Comparison of ENCODE assay signal across 8 mouse cellular contexts in genomic region chr6:39256304-39257103, GRCm38 (mm10). TPM values are rescaled to one million over a fixed set of nuclear protein-coding genes. Genes with fewer than 3 reads are reported as not detected.
A peak's percentile ranks its signal among the peaks of the same experiment; 100 is the strongest.
DNase-seq lines count a peak whose midpoint lies in the region; ATAC-seq and TF ChIP-seq lines count a peak whose summit lies in the region.

No protein-coding gene starts in this region.

- H3K36me3 ChIP-seq in forebrain, embryonic 12.5 days (replicated peaks) = no peaks in the 10 kb centered on the region
- H3K36me3 ChIP-seq in heart, postnatal 0 days (replicated peaks; ENCODE audit: control insufficient read depth, insufficient read depth, low read length) = no peaks in the 10 kb centered on the region
- no peaks in the 10 kb centered on the region for H3K36me3 ChIP-seq in kidney, postnatal 0 days (ENCODE audit: insufficient read depth, low read length)
- no peaks in the 10 kb centered on the region for H3K36me3 ChIP-seq in liver, embryonic 15.5 days (replicated peaks)
- H3K36me3 ChIP-seq in neural tube, embryonic 11.5 days (ENCODE audit: control insufficient read depth, insufficient read depth, low read length) = no peaks in the 10 kb centered on the region

- TF ChIP-seq EP300 in heart, postnatal 0 days (IDR thresholded peaks at IDR 0.05; ENCODE audit: low read depth) = no peak

- no peaks in the 10 kb centered on the region for H3K9me3 ChIP-seq in forebrain, embryonic 12.5 days
- no peaks in the 10 kb centered on the region for H3K9me3 ChIP-seq in heart, postnatal 0 days (replicated peaks; ENCODE audit: control insufficient read depth, low read length)
- no peaks in the 10 kb centered on the region for H3K9me3 ChIP-seq in kidney, postnatal 0 days (replicated peaks; ENCODE audit: low read length)
- no peaks in the 10 kb centered on the region for H3K9me3 ChIP-seq in liver, embryonic 15.5 days (replicated peaks)
- H3K9me3 ChIP-seq in neural tube, embryonic 11.5 days (ENCODE audit: control insufficient read depth, low read length) = no peaks in the 10 kb centered on the region

- peaks cover 11% of the 10 kb centered on the region for H3K27me3 ChIP-seq in forebrain, embryonic 12.5 days
- H3K27me3 ChIP-seq in heart, postnatal 0 days (ENCODE audit: control insufficient read depth, insufficient read depth, low read length) = no peaks in the 10 kb centered on the region
- H3K27me3 ChIP-seq in kidney, postnatal 0 days (ENCODE audit: insufficient read depth, low read length) = no peaks in the 10 kb centered on the region
- H3K27me3 ChIP-seq in liver, embryonic 15.5 days = peaks cover 51% of the 10 kb centered on the region
- H3K27me3 ChIP-seq in neural tube, embryonic 11.5 days (ENCODE audit: control insufficient read depth, insufficient read depth, low read length) = no peaks in the 10 kb centered on the region

- WGBS in forebrain, embryonic 12.5 days = 4% methylated on average over 48 of the region's 48 CpGs
- WGBS in heart, postnatal 0 days = 8% methylated on average over 48 of the region's 48 CpGs
- 3% methylated on average over 48 of the region's 48 CpGs for WGBS in kidney, postnatal 0 days
- WGBS in liver, embryonic 15.5 days (ENCODE audit: insufficient replicate concordance) = 4% methylated on average over 48 of the region's 48 CpGs
- 2% methylated on average over 48 of the region's 48 CpGs for WGBS in neural tube, embryonic 11.5 days

- TF ChIP-seq CTCF in heart, postnatal 0 days (IDR thresholded peaks at IDR 0.05; ENCODE audit: low read depth) = no peak
- TF ChIP-seq CTCF in kidney, postnatal 0 days (IDR thresholded peaks at IDR 0.05; ENCODE audit: low read depth) = no peak

- H3K4me1 ChIP-seq in forebrain, embryonic 12.5 days = peaks cover 21% of the 10 kb centered on the region
- peaks cover 16% of the 10 kb centered on the region for H3K4me1 ChIP-seq in heart, postnatal 0 days (ENCODE audit: control insufficient read depth, insufficient read depth)
- peaks cover 5% of the 10 kb centered on the region; the same call in 1 of the 2 replicates for H3K4me1 ChIP-seq in kidney, postnatal 0 days (replicated peaks; ENCODE audit: insufficient read depth, low read length)
- peaks cover 9% of the 10 kb centered on the region; the same call in 1 of the 2 replicates for H3K4me1 ChIP-seq in liver, embryonic 15.5 days (replicated peaks)
- peaks cover 6% of the 10 kb centered on the region; the same call in 1 of the 2 replicates for H3K4me1 ChIP-seq in neural tube, embryonic 11.5 days (ENCODE audit: control insufficient read depth, insufficient read depth, low read length)

- peak; percentile 46 for DNase-seq in B cell, adult 2 months
- DNase-seq in brain, embryonic 18.5 days (ENCODE audit: low read depth, low spot score) = peak; percentile 51
- no peak for DNase-seq in heart, postnatal 0 days (ENCODE audit: low spot score)
- DNase-seq in kidney, postnatal 0 days (ENCODE audit: low spot score) = peak; percentile 81
- peak; percentile 90 for DNase-seq in neural tube, embryonic 11.5 days (ENCODE audit: low spot score)
- DNase-seq in thymus, postnatal 10 days (ENCODE audit: low spot score in 2 of 2) = peak; percentile 65 to 66

- H3K4me2 ChIP-seq in forebrain, embryonic 12.5 days = peak overlapping the region; percentile 84
- H3K4me2 ChIP-seq in heart, postnatal 0 days (ENCODE audit: low read depth, low read length) = peak overlapping the region; percentile 90
- H3K4me2 ChIP-seq in kidney, postnatal 0 days (ENCODE audit: low read length) = peak overlapping the region; percentile 99
- H3K4me2 ChIP-seq in liver, embryonic 15.5 days = peak overlapping the region; percentile 68
- peak overlapping the region; percentile 87 for H3K4me2 ChIP-seq in neural tube, embryonic 11.5 days (ENCODE audit: low read depth)

- peak overlapping the region; percentile 75 for H3K27ac ChIP-seq in forebrain, embryonic 12.5 days
- peak overlapping the region; percentile 64 for H3K27ac ChIP-seq in heart, postnatal 0 days (ENCODE audit: low read depth)
- peak overlapping the region; percentile 19; the same call in 1 of the 2 replicates for H3K27ac ChIP-seq in kidney, postnatal 0 days
- no peak overlapping the region for H3K27ac ChIP-seq in liver, embryonic 15.5 days (replicated peaks)
- H3K27ac ChIP-seq in neural tube, embryonic 11.5 days (ENCODE audit: low read depth, low read length) = peak overlapping the region; percentile 47

- H3K4me3 ChIP-seq in forebrain, embryonic 12.5 days (replicated peaks) = peak overlapping the region; percentile 49
- peak overlapping the region; percentile 54 for H3K4me3 ChIP-seq in heart, postnatal 0 days (ENCODE audit: low read depth, low read length)
- H3K4me3 ChIP-seq in kidney, postnatal 0 days (replicated peaks; ENCODE audit: low read depth, low read length) = peak overlapping the region; percentile 48
- H3K4me3 ChIP-seq in liver, embryonic 15.5 days (replicated peaks) = peak overlapping the region; percentile 42
- peak overlapping the region; percentile 41 for H3K4me3 ChIP-seq in neural tube, embryonic 11.5 days (ENCODE audit: low read depth, low read length)

- H3K9ac ChIP-seq in forebrain, embryonic 12.5 days = peak overlapping the region; percentile 63
- peak overlapping the region; percentile 52 for H3K9ac ChIP-seq in heart, postnatal 0 days (replicated peaks; ENCODE audit: low read depth, low read length)
- H3K9ac ChIP-seq in kidney, postnatal 0 days (ENCODE audit: low read depth, low read length) = peak overlapping the region; percentile 50
- no peak overlapping the region for H3K9ac ChIP-seq in liver, embryonic 15.5 days
- peak overlapping the region; percentile 57 for H3K9ac ChIP-seq in neural tube, embryonic 11.5 days (ENCODE audit: low read length)

- peak; percentile 92 for ATAC-seq in forebrain, embryonic 12.5 days (ENCODE audit: low FRiP score)
- peak; percentile 59 for ATAC-seq in heart, postnatal 0 days (ENCODE audit: insufficient read depth, low read depth)
- ATAC-seq in kidney, postnatal 0 days (replicated peaks; ENCODE audit: low FRiP score, low read depth) = peak; percentile 64
- ATAC-seq in liver, embryonic 15.5 days (ENCODE audit: insufficient read depth) = no peak
- peak; percentile 84 for ATAC-seq in neural tube, embryonic 11.5 days (ENCODE audit: insufficient read depth, low FRiP score, low TSS enrichment)

RNA-seq across cellular contexts. Expression of gene Kdm7a, which starts 49.9 kb away (rescaled TPM):
- 16.8 and 18.1 TPM in 2 replicates for polyA plus RNA-seq in forebrain, embryonic 12.5 days (2016; fragmentation: Nextera tagmentation; extraction: Ambion mirVana)
- total RNA-seq in heart, postnatal 0 days (2014; rRNA removed; ENCODE audit: low replicate concordance) = 9.0 and 10.1 TPM in 2 replicates
- polyA plus RNA-seq in heart, postnatal 0 days (2015; fragmentation: Nextera tagmentation; extraction: Ambion mirVana) = 3.5 and 4.0 TPM in 2 replicates
- polyA plus RNA-seq in kidney, postnatal 0 days (2015; fragmentation: Nextera tagmentation; extraction: Ambion mirVana) = 3.9 and 4.3 TPM in 2 replicates
- polyA plus RNA-seq in liver, embryonic 15.5 days (2015; fragmentation: Nextera tagmentation; extraction: Ambion mirVana) = 12.1 and 12.5 TPM in 2 replicates
- polyA plus RNA-seq in neural tube, embryonic 11.5 days (2014; fragmentation: Nextera tagmentation; extraction: Ambion mirVana) = 18.5 and 19.7 TPM in 2 replicates
